Mouse (Mus musculus) kidney, postnatal 10 days (tissue): ENCODE results near the gene Myh10.
A peak's percentile ranks its signal among the peaks of the same experiment; 100 is the strongest.

ENCODE experiments used
- DNase-seq: peaks from one replicate; pipeline ENCODE4 v3.0.0; 2021; ENCODE audit warnings: mixed read lengths

The Myh10 gene

GRCm38 (mm10) chr11:68750938-68751337 is 59.6 kb downstream of the Myh10 start:
- DNase-seq: peak; percentile 60

GRCm38 (mm10) chr11:68754283-68754682 is 62.9 kb downstream of the Myh10 start:
- DNase-seq: peak; percentile 33

GRCm38 (mm10) chr11:68756456-68757348 is 65.3 kb downstream of the Myh10 start:
- no peak for DNase-seq

DNA sequence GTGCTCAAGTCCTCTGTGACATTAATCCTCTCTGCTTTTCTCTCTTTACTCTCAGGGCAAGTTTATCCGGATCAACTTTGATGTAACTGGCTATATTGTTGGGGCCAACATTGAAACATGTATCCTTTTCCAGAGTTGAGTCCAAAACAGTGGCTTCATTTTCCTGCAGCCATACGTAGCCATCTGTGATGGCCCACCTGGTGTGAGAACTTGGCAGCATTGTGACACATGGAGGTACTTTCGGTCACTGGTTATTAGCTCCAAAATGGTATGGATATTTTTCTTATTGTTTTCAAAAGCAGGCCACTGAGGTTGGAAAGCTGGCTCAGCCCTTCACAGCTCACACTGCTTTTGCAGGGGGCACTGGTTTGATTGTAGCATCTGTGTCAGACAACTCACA is 68.3 kb downstream of the Myh10 start:
- no peak for DNase-seq

DNA sequence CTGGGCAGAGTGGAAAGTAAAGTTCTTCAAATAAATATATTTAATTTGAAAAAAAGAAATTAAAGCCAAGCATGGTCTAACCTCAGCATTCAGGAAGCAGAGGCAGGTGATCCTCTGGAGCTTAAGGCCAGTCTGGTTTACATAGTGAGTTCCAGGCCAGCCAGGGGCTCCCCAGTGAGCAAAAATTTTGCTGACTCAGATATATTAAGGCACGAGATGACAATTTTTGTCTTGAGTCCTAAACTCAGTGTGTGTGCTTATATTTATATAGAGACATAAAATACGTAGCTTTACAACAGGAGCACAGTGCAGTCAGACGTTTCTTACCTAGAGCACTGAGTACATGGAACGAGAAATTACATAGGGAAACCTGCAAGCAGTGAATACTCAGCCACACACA is 69.8 kb downstream of the Myh10 start:
- no peak for DNase-seq

DNA sequence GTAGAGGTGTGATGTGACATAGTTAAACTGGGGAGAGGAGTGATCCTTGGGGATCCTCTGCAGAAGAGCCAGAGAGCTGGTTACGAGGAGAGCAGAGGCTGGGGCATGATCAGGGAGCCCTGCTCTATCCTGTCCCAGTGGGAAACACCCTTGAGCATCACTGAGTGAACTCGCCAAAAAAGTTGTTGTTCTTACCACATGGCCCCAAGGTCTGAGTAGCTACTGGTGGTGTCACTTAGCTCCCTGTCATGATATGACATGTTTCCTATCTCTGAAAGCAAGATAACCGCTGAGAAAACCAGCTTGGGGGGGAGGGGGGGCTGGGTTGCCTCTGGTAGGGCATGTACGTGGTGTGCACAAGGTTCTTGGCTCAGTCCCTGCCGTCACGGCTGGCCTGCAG is 70.3 kb downstream of the Myh10 start:
- no peak for DNase-seq

DNA sequence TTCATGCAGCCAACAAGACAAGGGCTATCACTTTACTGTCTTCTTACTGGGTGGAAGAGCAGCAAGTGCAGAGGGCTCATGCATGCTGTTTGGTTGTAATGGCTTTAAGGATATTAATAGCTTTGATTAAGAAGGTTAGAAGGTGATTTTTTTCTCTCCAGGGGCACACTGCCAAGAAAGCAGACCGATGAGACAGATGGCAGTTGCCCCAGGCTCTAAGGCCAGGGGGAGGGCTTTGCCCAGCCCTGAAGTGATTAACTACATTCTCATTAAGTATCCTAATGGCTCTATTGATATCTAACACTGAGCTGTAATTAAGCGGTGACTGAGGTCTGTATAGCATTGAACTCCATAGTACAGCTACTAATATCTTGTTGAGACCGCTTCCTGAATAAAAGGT is 73.3 kb downstream of the Myh10 start:
- DNase-seq: no peak

DNA sequence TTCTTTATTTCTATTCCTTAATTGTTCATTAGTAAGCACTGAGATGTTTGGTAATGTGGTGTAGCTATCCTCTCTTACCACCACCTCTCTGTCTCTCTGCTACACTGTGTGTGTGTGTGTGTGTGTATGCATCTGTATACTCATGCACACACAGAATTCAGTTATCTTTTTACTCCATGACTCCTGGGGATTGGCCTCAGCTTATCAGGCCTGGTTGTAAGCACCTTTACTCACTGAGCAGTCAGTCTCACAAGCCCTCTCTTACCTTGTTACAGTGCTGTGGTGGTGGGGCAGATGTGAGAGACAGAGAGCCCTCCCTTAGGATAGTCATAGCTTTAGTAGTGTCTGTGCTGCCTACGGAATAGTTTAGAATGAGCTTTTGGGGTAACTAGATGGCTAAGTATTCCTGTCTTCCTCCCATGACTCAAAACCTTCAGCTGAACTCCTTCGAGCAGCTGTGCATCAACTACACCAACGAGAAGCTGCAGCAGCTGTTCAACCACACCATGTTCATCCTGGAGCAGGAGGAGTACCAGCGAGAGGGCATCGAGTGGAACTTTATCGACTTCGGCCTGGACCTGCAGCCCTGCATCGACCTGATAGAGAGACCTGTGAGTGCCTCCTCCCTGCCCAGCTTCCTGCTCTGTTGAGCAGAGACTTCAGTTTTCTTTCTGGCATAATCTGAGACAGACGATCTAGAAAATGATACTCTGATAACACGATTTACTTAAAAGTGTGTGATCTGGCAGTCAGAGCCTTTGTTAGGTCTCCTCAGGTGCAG is 76.6 kb downstream of the Myh10 start:
- no peak for DNase-seq

DNA sequence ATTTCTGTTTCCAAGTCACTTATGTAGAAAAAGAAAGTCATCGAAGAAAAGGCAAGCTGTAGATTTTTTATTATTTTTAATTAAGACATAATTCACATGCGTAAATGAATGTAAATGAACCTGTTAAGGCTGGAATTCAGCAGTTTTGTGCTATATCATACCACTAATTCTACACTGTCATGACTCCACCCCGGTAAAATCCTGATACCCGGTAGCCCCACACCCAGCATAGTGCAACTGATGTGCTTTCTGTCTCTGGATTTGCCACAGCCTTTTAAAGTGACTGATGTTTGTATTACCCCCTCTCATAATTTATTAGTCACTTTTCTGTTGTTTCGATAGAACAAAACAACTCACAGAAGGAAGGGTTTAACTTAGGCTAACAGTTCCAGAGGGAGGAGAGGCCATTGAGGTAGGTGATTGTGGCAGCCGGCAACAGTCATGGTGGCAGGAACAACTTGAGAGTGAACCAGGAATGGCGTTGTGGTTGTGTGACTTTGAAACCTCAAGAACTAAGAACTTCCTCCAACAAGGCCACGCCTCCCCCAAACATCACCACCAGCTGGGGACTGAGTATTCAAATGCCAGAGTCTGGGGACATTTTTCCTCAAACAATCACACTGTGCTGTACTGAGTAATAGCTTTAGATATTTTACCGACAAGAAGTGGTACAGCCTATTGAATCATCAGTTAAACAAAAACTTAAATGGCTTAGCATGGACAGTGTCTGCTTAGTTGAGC is 78.6 kb downstream of the Myh10 start:
- no peak for DNase-seq

DNA sequence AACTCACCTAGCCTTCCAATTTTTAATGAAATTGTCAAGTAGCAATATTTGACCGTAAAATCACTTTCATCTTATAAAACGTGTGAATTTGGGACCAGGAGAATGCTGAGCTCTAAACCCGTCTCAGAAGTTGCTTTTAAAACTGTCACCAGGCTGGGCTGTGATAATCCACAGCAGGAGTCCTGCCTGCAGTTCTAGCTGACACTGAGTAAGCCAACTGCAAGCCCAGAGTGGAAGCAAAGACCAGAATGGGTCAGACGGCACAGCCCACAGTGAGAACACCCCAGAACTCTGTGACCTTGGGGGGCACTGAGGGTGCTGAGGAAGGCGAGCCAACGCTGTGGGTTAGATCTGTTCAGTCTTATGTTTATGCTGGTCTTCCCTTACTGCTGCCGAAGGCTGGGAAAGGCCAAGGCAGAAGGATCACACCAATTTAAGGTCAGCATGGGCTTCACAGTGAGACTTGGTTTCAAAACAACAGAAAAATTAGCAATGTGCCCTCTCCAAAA is 84.8 kb downstream of the Myh10 start:
- DNase-seq: no peak

GRCm38 (mm10) chr11:68777933-68778332 is 86.6 kb downstream of the Myh10 start:
- no peak for DNase-seq

DNA sequence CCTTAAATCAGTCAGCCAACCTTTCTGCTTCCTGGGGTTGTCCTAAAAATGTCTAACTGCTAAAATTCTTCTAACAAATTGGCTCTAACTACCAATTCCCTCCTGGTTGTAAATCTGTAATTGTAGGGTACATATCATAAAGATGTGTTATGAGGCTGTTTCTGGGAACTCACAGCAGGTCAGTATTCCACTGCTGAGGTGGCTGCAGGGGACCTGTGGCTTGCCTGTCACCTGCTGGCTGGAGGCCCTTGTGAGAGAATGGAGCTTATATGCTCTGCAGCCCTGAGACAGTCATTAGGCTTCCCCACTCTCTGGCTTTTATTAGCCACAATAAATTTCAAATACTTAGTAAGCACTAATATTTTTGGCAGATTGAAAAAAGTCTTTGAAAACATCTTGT is 87.5 kb downstream of the Myh10 start:
- no peak for DNase-seq

- no peak for DNase-seq
These were observed 88.5 kb downstream of the Myh10 start for GRCm38 (mm10) chr11:68779735-68780465.

DNA sequence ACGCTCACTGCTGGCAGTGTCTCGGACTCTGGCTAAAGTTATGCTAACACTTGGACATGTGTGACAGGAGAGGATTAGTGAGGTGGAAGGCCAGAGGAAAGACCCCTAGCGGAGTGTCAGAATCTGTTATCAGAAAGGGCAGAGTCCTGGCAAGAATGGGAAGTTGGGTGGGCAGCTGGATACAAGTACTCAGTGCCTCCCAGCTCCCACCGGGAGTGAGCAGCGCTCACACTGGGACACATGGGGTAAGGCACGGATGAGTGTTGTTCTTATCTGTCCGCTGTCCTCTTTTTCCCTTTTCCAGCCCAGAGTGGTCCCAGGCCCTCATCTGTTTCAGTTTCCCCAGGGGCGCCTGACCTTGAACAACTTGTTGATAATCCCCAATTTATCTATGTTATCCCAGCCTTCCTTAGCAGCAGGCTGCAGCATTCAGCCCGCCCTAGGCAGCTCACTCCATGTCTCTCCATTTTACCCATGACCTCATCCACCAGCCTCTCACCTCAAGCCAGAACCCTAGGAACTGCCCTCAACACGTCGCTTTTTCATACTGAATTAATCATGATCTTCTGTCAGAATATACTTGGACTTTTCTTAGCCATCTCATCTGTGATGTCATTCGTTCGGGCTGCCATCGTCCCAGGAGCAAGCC is 89.2 kb downstream of the Myh10 start:
- DNase-seq: no peak

GRCm38 (mm10) chr11:68782336-68782735 is 91.0 kb downstream of the Myh10 start:
- DNase-seq: no peak

GRCm38 (mm10) chr11:68785813-68786212 is 94.5 kb downstream of the Myh10 start:
- DNase-seq: no peak

- DNase-seq: no peak
These were observed 95.9 kb downstream of the Myh10 start for GRCm38 (mm10) chr11:68787222-68787621.

GRCm38 (mm10) chr11:68790720-68791119 is 99.4 kb downstream of the Myh10 start:
- DNase-seq: no peak

DNA sequence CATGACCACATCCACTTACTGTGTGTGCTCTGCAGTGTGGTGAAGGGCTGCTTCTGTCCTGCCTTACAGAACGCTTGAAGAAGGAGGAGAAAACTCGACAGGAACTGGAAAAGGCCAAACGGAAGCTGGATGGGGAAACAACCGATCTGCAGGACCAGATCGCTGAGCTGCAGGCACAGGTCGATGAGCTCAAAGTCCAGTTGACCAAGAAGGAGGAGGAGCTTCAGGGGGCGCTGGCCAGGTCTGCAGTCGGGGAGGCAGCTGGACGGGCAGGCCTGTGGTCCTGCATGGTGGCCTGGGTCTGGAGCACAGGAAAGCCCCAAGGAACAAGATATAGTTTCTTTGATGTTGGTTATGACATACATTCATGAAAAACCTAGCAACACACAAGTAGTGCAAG is 100.4 kb downstream of the Myh10 start:
- DNase-seq: no peak

DNA sequence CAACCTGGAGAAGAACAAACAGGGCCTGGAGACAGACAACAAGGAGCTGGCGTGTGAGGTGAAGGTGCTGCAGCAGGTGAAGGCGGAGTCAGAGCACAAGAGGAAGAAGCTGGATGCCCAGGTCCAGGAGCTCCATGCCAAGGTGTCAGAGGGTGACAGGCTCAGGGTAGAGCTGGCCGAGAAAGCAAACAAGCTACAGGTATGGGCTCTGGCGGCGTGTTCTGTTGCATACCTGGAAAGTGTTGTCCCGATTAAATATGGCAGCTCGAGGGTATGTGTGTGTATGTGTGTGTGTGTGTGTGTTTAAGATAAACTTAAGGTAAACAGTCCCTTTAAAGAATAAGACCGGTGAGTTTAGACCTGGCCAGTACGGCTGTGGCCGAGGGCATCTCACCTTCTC is 106.9 kb downstream of the Myh10 start:
- DNase-seq: no peak

- DNase-seq: no peak
These were observed 113.8 kb downstream of the Myh10 start for GRCm38 (mm10) chr11:68805148-68805547.

DNA sequence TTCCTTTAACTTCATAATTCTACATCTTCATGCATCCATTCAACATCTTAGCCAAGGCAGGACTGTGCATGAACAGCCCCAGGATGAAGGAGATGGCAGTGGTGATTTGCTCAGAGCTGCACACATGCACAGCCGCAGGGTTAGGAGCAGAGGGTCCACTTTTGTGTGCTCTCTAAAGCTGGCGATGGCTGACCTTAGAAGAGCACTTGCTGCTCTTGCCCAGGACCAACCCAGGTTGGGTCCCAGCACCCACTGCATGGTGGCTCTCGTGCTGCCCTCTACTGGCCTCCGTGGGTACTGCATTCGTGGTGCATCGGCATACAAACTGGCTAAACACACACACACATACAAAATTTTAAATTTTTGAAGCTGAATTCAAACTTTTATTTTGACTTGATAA is 116.4 kb downstream of the Myh10 start:
- DNase-seq: peak; percentile 87
